Mouse (Mus musculus): Measurements from ENCODE around the gene Fto. TPM values are rescaled to one million over a fixed set of nuclear protein-coding genes. Genes with fewer than 3 reads are reported as not detected.

The Fto gene
- polyA plus RNA-seq, 1 experiment from 2014 or later, result 86.9 TPM

GRCm38 (mm10) chr8:91709768-91710167 lies 396.4 kb downstream of the Fto start:
- Histone ChIP-seq H3K4me2 (no peak overlapping the region), H3K36me3 (no peaks in the 10 kb centered on the region), H3K4me1 (peaks cover 33% of the 10 kb centered on the region), H3K4me3 (replicated peaks) (no peak overlapping the region), H3K27me3 (peaks cover 41% of the 10 kb centered on the region), H3K9ac (no peak overlapping the region), H3K9me3 (replicated peaks) (no peaks in the 10 kb centered on the region), H3K27ac (no peak overlapping the region)
- WGBS, result 24% methylated on average over 7 of the region's 7 CpGs
- no peak for ATAC-seq (replicated peaks; ENCODE audit: low FRiP score)

- peaks cover 38% of the 10 kb centered on the region for H3K27me3 ChIP-seq
- H3K4me1 ChIP-seq, result peaks cover 44% of the 10 kb centered on the region
- H3K4me3 ChIP-seq (replicated peaks), result no peak overlapping the region
- no peak overlapping the region for H3K27ac ChIP-seq
- H3K9me3 ChIP-seq (replicated peaks), result no peaks in the 10 kb centered on the region
- no peak for ATAC-seq (replicated peaks; ENCODE audit: low FRiP score)
- H3K9ac ChIP-seq, result no peak overlapping the region
- WGBS, result 68% methylated on average over 6 of the region's 6 CpGs
- no peaks in the 10 kb centered on the region for H3K36me3 ChIP-seq
- H3K4me2 ChIP-seq, result no peak overlapping the region
Observed at GRCm38 (mm10) chr8:91711202-91711601, 397.9 kb downstream of the Fto start.

- H3K4me2 ChIP-seq, result peak overlapping the region; percentile 68
- H3K9me3 ChIP-seq (replicated peaks), result no peaks in the 10 kb centered on the region
- H3K27me3 ChIP-seq, result peaks cover 41% of the 10 kb centered on the region
- H3K4me3 ChIP-seq (replicated peaks), result no peak overlapping the region
- H3K27ac ChIP-seq, result no peak overlapping the region
- WGBS, result 39% methylated on average over 6 of the region's 6 CpGs
- no peak for ATAC-seq (replicated peaks; ENCODE audit: low FRiP score)
- H3K4me1 ChIP-seq, result peaks cover 44% of the 10 kb centered on the region
- H3K9ac ChIP-seq, result no peak overlapping the region
- H3K36me3 ChIP-seq, result no peaks in the 10 kb centered on the region
Observed at GRCm38 (mm10) chr8:91711981-91712598, 398.8 kb downstream of the Fto start.

- peak; percentile 74; the same call in 1 of the 2 replicates for ATAC-seq (replicated peaks; ENCODE audit: low FRiP score)
- H3K27me3 ChIP-seq, result peaks cover 43% of the 10 kb centered on the region
- peak overlapping the region; percentile 4; the same call in 1 of the 2 replicates for H3K9ac ChIP-seq
Observed at GRCm38 (mm10) chr8:91712731-91713569, 399.6 kb downstream of the Fto start.

GRCm38 (mm10) chr8:91713677-91714312 lies 400.5 kb downstream of the Fto start:
- no peak overlapping the region for H3K27ac ChIP-seq
- 11% methylated on average over 12 of the region's 12 CpGs for WGBS
- peaks cover 40% of the 10 kb centered on the region for H3K27me3 ChIP-seq
- peak overlapping the region; percentile 4; the same call in 1 of the 2 replicates for H3K9ac ChIP-seq
- H3K4me2 ChIP-seq, result peak overlapping the region; percentile 68
- H3K4me1 ChIP-seq, result peaks cover 44% of the 10 kb centered on the region
- no peaks in the 10 kb centered on the region for H3K9me3 ChIP-seq (replicated peaks)
- peak overlapping the region; percentile 32 for H3K4me3 ChIP-seq (replicated peaks)
- no peaks in the 10 kb centered on the region for H3K36me3 ChIP-seq
- ATAC-seq (replicated peaks; ENCODE audit: low FRiP score), result no peak

More at GRCm38 (mm10) chr8:91712731-91713569, 399.6 kb downstream of the Fto start:
- WGBS, result 6% methylated on average over 31 of the region's 31 CpGs
- Histone ChIP-seq H3K4me3 (replicated peaks) (peak overlapping the region; percentile 32), H3K4me2 (peak overlapping the region; percentile 68), H3K4me1 (peaks cover 44% of the 10 kb centered on the region), H3K36me3 (no peaks in the 10 kb centered on the region), H3K27ac (0 out of 2 replicates have a peak overlapping the region, but pooled peaks have one; percentile 13), H3K9me3 (replicated peaks) (no peaks in the 10 kb centered on the region)

GRCm38 (mm10) chr8:91714733-91715132 lies 401.4 kb downstream of the Fto start:
- Histone ChIP-seq H3K9me3 (replicated peaks) (no peaks in the 10 kb centered on the region), H3K27ac (no peak overlapping the region), H3K36me3 (no peaks in the 10 kb centered on the region), H3K4me1 (peaks cover 43% of the 10 kb centered on the region), H3K27me3 (peaks cover 31% of the 10 kb centered on the region), H3K4me2 (no peak overlapping the region), H3K9ac (no peak overlapping the region), H3K4me3 (replicated peaks) (no peak overlapping the region)
- no peak for ATAC-seq (replicated peaks; ENCODE audit: low FRiP score)
- 81% methylated on average over 7 of the region's 7 CpGs for WGBS

- H3K4me2 ChIP-seq, result no peak overlapping the region
- no peak overlapping the region for H3K9ac ChIP-seq
- peaks cover 38% of the 10 kb centered on the region for H3K4me1 ChIP-seq
- WGBS, result 44% methylated on average over 8 of the region's 8 CpGs
- no peak overlapping the region for H3K27ac ChIP-seq
- H3K36me3 ChIP-seq, result no peaks in the 10 kb centered on the region
- ATAC-seq (replicated peaks; ENCODE audit: low FRiP score), result no peak; the same call in 1 of the 2 replicates
- no peaks in the 10 kb centered on the region for H3K9me3 ChIP-seq (replicated peaks)
- H3K27me3 ChIP-seq, result peaks cover 23% of the 10 kb centered on the region
- H3K4me3 ChIP-seq (replicated peaks), result no peak overlapping the region
Observed at GRCm38 (mm10) chr8:91715387-91716085, 402.2 kb downstream of the Fto start.

Other genes with a start within 250 kb of the Fto start
- 17.9 and 18.5 TPM in 2 replicates for gene Rbl2, start 243.5 kb upstream of the Fto start, polyA plus RNA-seq (2015; fragmentation: Nextera tagmentation; extraction: Ambion mirVana)
- gene Aktip, start 113.5 kb upstream of the Fto start, polyA plus RNA-seq (2015; fragmentation: Nextera tagmentation; extraction: Ambion mirVana), result 69.9 and 75.2 TPM in 2 replicates
- 10.7 and 14.4 TPM in 2 replicates for gene Rpgrip1l, start 263 bp upstream of the Fto start, polyA plus RNA-seq (2015; fragmentation: Nextera tagmentation; extraction: Ambion mirVana)

Data from kidney, embryonic 15.5 days (tissue).